Mouse (Mus musculus): ENCODE results near the gene A930009A15Rik. TPM values are rescaled to one million over a fixed set of nuclear protein-coding genes. Genes with fewer than 3 reads are reported as not detected.
A peak's percentile ranks its signal among the peaks of the same experiment; 100 is the strongest.

The A930009A15Rik gene
- polyA plus RNA-seq, 1 experiment from 2014 or later, result not detected

DNA sequence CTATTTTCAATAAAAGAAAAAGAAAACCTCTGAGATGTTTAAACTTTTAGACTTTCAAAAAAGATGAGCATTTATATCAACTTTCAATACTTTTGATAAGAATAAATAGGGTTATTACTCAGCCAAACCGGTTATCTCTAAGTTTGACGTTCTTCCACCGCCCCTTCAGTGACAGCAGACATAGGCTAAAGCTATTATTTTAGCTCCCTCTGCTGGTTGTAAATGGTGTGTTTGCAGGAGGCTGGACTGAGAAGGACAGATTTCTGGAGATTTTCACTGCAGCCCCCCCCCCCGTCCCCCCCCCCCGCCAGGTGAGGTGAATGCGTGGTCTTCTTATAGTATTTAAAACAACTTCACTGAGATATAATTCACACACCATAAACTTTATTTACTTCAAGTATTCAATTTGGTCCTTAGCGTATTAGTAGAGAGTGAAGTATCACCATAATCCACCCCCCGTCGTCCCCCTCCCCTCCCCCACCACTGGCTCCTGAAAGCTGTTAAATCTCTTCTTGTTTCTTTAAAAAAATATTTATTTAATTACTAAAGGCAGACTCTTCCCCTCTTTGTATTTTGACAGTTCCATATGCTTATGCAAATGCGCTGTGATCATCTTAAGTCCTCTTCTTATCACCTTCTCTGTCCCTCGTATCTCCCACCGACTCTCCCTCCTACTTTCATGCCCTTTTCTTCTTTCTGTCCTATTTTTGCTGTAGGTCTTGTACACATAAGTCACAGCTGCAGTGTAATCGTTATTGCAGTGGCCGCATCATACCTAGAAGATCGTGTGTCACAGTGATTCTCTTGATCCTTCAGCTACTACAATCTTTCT is 47.9 kb downstream of the A930009A15Rik start:
- 10% methylated on average over 14 of the region's 15 CpGs for WGBS
- Histone ChIP-seq H3K4me1 (peaks cover 4% of the 10 kb centered on the region; the same call in 1 of the 2 replicates), H3K36me3 (no peaks in the 10 kb centered on the region), H3K4me3 (replicated peaks) (peak overlapping the region; percentile 21), H3K9ac (no peak overlapping the region), H3K9me3 (replicated peaks) (no peaks in the 10 kb centered on the region), H3K27me3 (no peaks in the 10 kb centered on the region), H3K27ac (replicated peaks) (no peak overlapping the region), H3K4me2 (replicated peaks) (peak overlapping the region; percentile 40)
- ATAC-seq (ENCODE audit: insufficient number of reproducible peaks, low FRiP score, low TSS enrichment, low read depth), result no peak

GRCm38 (mm10) chr10:115618288-115618856 is 48.6 kb downstream of the A930009A15Rik start:
- WGBS, result 14% methylated on average over 15 of the region's 15 CpGs
- peak overlapping the region; percentile 40 for H3K4me2 ChIP-seq (replicated peaks)
- no peaks in the 10 kb centered on the region for H3K27me3 ChIP-seq
- H3K36me3 ChIP-seq, result no peaks in the 10 kb centered on the region
- H3K4me1 ChIP-seq, result peaks cover 4% of the 10 kb centered on the region; the same call in 1 of the 2 replicates
- no peak overlapping the region for H3K27ac ChIP-seq (replicated peaks)
- H3K9me3 ChIP-seq (replicated peaks), result no peaks in the 10 kb centered on the region
- ATAC-seq (ENCODE audit: insufficient number of reproducible peaks, low FRiP score, low TSS enrichment, low read depth), result no peak
- peak overlapping the region; percentile 21 for H3K4me3 ChIP-seq (replicated peaks)
- no peak overlapping the region for H3K9ac ChIP-seq

DNA sequence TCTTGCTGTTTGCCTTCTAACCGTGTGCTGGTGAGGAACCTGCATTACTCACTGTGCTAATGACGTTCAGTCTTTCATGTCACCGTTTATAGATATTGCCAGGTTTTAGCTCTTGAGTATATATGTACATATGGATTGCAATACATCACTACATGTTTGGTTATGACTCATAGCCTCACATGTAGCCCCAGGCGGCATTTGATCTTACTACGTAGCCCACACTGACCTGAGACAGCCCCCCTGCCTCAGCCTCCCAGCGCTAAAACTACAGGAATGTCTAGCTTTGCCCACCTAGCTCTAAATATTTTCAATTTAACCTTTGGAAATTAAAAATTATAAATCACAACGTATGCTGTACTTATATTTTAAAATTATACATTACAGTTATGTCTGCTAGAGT is 53.7 kb downstream of the A930009A15Rik start:
- H3K27me3 ChIP-seq, result no peaks in the 10 kb centered on the region
- no peaks in the 10 kb centered on the region for H3K36me3 ChIP-seq
- H3K27ac ChIP-seq (replicated peaks), result no peak overlapping the region
- no peak for ATAC-seq (ENCODE audit: insufficient number of reproducible peaks, low FRiP score, low TSS enrichment, low read depth)
- WGBS, result 72% methylated on average over 7 of the region's 7 CpGs
- no peak overlapping the region for H3K9ac ChIP-seq
- H3K9me3 ChIP-seq (replicated peaks), result no peaks in the 10 kb centered on the region
- H3K4me1 ChIP-seq, result peaks cover 7% of the 10 kb centered on the region; the same call in 1 of the 2 replicates
- H3K4me3 ChIP-seq (replicated peaks), result no peak overlapping the region
- no peak overlapping the region for H3K4me2 ChIP-seq (replicated peaks)

- no peak overlapping the region for H3K4me2 ChIP-seq (replicated peaks)
- H3K4me1 ChIP-seq, result peaks cover 5% of the 10 kb centered on the region; the same call in 1 of the 2 replicates
- ATAC-seq (ENCODE audit: insufficient number of reproducible peaks, low FRiP score, low TSS enrichment, low read depth), result peak; percentile 39; the same call in 1 of the 2 replicates
- H3K4me3 ChIP-seq (replicated peaks), result no peak overlapping the region
- whole genome bisulfite sequencing, result 38% methylated on average over 15 of the region's 15 CpGs
- H3K27ac ChIP-seq (replicated peaks), result 0 out of 2 replicates have a peak overlapping the region, but pooled peaks have one; percentile 51
- H3K27me3 ChIP-seq, result no peaks in the 10 kb centered on the region
- H3K36me3 ChIP-seq, result no peaks in the 10 kb centered on the region
- no peak overlapping the region for H3K9ac ChIP-seq
- no peaks in the 10 kb centered on the region for H3K9me3 ChIP-seq (replicated peaks)
Measured at GRCm38 (mm10) chr10:115623956-115624671, 54.3 kb downstream of the A930009A15Rik start.

GRCm38 (mm10) chr10:115624957-115625356 is 55.2 kb downstream of the A930009A15Rik start:
- no peak for ATAC-seq (ENCODE audit: insufficient number of reproducible peaks, low FRiP score, low TSS enrichment, low read depth)
- no peaks in the 10 kb centered on the region for H3K36me3 ChIP-seq
- H3K27me3 ChIP-seq, result no peaks in the 10 kb centered on the region
- no peak overlapping the region for H3K9ac ChIP-seq
- H3K9me3 ChIP-seq (replicated peaks), result no peaks in the 10 kb centered on the region
- H3K4me1 ChIP-seq, result peaks cover 5% of the 10 kb centered on the region; the same call in 1 of the 2 replicates
- H3K27ac ChIP-seq (replicated peaks), result no peak overlapping the region
- H3K4me3 ChIP-seq (replicated peaks), result no peak overlapping the region
- 65% methylated on average over 2 of the region's 2 CpGs for WGBS
- H3K4me2 ChIP-seq (replicated peaks), result no peak overlapping the region

DNA sequence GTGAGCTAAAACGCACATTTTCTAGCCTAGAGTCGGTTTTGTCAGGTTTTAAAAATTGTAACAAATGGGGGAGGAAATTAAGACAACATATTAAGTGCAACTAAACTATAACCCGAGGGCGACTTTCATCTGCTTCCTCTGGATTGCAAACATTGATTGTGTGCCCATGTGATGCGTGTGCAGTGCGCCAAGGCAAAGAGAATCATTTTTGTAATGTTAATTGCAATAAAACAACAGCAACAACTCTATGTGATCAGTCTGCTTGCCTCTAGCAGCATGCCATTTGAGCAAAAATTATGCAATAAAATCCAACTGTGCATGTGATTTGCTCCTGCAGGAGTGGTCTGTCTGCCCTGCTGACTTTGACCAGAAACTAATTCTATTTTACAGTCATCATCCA is 56.9 kb downstream of the A930009A15Rik start:
- peaks cover 5% of the 10 kb centered on the region; the same call in 1 of the 2 replicates for H3K4me1 ChIP-seq
- no peak overlapping the region for H3K27ac ChIP-seq (replicated peaks)
- H3K9me3 ChIP-seq (replicated peaks), result no peaks in the 10 kb centered on the region
- no peak overlapping the region for H3K4me2 ChIP-seq (replicated peaks)
- ATAC-seq (ENCODE audit: insufficient number of reproducible peaks, low FRiP score, low TSS enrichment, low read depth), result no peak
- no peaks in the 10 kb centered on the region for H3K27me3 ChIP-seq
- WGBS, result 81% methylated on average over 6 of the region's 6 CpGs
- no peaks in the 10 kb centered on the region for H3K36me3 ChIP-seq
- H3K9ac ChIP-seq, result no peak overlapping the region
- no peak overlapping the region for H3K4me3 ChIP-seq (replicated peaks)

Other genes starting within 250 kb of the A930009A15Rik start
- gene Tmem19, start 207.5 kb upstream of the A930009A15Rik start, polyA plus RNA-seq (2015; fragmentation: Nextera tagmentation; extraction: Ambion mirVana), result 25.0 and 25.8 TPM in 2 replicates
- 22.4 and 24.3 TPM in 2 replicates for gene Thap2, start 185.5 kb upstream of the A930009A15Rik start, polyA plus RNA-seq (2015; fragmentation: Nextera tagmentation; extraction: Ambion mirVana)
- gene Zfc3h1, start 185.0 kb upstream of the A930009A15Rik start, polyA plus RNA-seq (2015; fragmentation: Nextera tagmentation; extraction: Ambion mirVana), result 22.0 and 23.7 TPM in 2 replicates
- gene Lgr5, start 17.8 kb downstream of the A930009A15Rik start, polyA plus RNA-seq (2015; fragmentation: Nextera tagmentation; extraction: Ambion mirVana), result 12.2 and 14.5 TPM in 2 replicates
- gene Tspan8, start 246.8 kb downstream of the A930009A15Rik start, polyA plus RNA-seq (2015; fragmentation: Nextera tagmentation; extraction: Ambion mirVana), result 4.5 and 5.3 TPM in 2 replicates

All from embryonic facial prominence, embryonic 15.5 days (tissue).